Mouse (Mus musculus): ENCODE data around the gene Atp4a.

GRCm38 (mm10) chr7:30698589-30698988 is 13.4 kb upstream of the Atp4a start, which contains the start of gene 2200002J24Rik:
- TF ChIP-seq MAFK (IDR thresholded peaks at IDR 0.05; ENCODE audit: insufficient read depth, low read depth, low read length): no peak
- no peak for TF ChIP-seq ZC3H11A (IDR thresholded peaks at IDR 0.05; ENCODE audit: borderline replicate concordance, low read depth, low read length)
- TF ChIP-seq ZNF384 (IDR thresholded peaks at IDR 0.05; ENCODE audit: low read depth, low read length): no peak
- TF ChIP-seq CHD2 (IDR thresholded peaks at IDR 0.05; ENCODE audit: low read depth, low read length): 0 out of 2 replicates have a peak, but pooled peaks have one; percentile 37
- TF ChIP-seq HCFC1 (IDR thresholded peaks at IDR 0.05; ENCODE audit: borderline replicate concordance, insufficient read depth, low read length): no peak

Data from ES-E14 (cell line).